Mouse (Mus musculus) right cerebral cortex, adult 2 months (tissue): ENCODE measurements around the gene Rps3a1.
"Not testable (repeated sequence)": the region's sequence is repeated elsewhere in the genome, so short reads cannot be mapped to it uniquely, and the experiment has no call there.

Experiments used
- DNase-seq, 2 experiments: peaks; one replicate each; pipeline ENCODE4 v3.0.0; 2021 to 2022; ENCODE audit warnings: low spot score in 2 of 2

Rps3a1 gene

GRCm38 (mm10) chr3:86114659-86115338 lies 27.7 kb downstream of the Rps3a1 start:
- DNase-seq: peak; percentile 17 to 33

GRCm38 (mm10) chr3:86112766-86113165 lies 29.7 kb downstream of the Rps3a1 start:
- DNase-seq: no peak

DNA sequence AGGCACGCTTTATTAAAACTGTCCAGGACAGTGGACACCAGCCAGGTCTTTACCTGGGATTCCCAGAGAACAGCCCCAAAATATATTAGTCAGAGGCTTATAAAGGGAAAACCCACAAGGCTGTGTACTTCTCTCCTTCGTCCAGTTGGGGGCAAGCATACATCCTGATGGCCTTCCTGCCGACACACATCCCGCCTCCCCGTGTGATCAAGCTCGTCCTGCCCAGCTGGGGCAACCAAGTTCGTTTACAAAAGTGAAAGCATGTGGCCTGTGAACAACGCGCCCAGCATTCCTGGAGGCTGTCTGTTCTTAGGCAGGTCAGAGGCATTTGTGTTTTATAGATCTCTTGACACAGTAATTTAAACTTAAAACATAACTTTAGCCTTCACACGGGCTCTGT lies 32.4 kb downstream of the Rps3a1 start:
- no peak for DNase-seq

- no peak for DNase-seq
These were observed 33.4 kb downstream of the Rps3a1 start for GRCm38 (mm10) chr3:86109099-86109498.

DNA sequence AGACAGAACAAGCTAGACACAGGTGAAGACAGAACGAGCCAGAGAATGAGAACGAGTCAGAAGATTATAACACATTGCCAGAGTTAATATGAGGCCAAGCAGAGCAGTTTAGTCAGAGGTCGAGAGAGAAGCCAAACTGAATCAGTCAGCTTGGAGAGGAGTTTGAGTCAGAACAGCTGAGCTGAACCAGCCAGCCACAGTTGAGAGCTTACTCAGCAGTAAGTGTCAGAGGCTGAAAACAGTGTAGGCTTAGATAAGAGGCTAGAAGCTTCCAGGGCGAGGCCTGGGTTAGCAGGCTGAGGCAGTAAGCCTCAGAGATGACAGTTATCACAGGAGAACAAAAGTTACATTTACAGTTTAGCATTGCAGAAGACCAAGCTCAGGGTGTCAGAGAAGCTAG lies 33.9 kb downstream of the Rps3a1 start:
- no peak for DNase-seq

GRCm38 (mm10) chr3:86107637-86108539 lies 34.6 kb downstream of the Rps3a1 start:
- DNase-seq: no peak

GRCm38 (mm10) chr3:86106086-86106632 lies 36.3 kb downstream of the Rps3a1 start:
- no peak for DNase-seq

DNA sequence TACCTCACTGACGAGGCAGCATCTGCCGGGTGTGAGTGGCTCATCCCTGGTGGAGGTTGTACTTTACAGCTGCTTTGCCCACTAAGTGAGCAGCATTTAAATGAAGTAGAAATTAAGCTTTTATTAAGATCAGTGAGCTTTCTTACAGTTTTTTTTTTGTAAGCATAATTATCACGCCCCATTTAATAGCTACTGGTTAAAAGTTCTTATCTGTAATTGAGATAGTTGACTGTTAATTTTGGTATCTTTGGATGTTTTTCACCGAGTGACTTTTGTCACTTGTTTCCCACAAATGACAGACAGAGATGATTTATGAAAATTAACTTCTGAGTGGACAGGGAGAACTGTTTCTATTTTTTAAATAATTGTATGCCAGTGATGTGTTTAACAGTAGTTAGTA lies 37.6 kb downstream of the Rps3a1 start:
- no peak for DNase-seq

DNA sequence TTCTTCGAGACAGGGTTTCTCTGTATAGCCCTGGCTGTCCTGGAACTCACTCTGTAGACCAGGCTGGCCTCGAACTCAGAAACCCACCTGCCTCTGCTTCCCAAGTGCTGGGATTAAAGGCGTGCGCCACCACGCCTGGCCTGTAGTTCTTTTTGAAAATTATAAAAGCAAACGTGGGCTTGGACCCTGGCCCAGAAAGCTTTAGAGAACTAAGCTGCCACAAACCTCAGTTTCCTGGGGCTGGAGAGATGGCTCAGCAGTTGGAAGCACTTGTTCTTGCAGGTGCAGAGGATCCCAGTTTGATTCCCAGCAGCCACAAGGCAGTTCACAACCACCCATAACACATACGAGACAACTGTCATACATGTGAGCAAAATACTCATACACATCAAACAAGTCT lies 38.1 kb downstream of the Rps3a1 start:
- not testable (repeated sequence) for DNase-seq

DNA sequence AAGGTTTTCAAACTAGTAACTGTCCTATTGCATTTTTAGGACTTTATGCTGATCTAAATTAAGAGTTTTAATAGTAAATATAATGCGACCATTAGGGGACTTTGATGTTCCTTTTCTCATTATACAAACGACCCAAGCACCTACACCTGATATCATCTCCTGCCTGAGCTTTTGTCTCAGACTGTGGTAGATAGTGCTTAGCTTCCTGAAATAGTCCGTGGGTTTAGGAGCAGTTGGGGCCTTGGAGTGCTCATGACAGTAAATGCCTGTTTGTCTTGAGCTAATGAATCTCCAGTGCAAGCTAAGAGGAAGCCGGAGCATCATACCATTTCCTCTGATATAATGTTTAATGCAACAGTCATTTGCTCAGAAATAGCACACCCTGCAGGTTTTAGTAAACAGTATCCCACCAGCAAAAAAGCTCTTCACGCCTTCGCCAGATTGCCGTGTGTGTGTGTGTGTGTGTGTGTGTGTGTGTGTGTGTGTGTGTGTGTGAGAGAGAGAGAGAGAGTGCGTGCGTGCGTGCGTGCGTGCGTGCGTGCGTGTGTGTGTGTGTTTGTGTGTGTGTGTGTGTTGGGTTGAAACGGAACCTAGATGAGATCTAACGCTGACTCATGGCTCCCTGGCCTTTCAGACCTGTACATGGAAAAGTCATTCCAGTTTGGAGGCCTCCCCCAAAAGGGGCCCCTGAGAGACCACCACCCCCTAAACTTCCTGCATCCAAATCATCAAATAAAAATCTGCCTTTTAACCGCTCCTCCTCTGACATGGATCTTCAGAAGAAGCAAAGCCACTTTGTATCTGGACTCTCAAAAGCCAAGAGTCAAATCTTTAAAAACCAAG lies 38.8 kb downstream of the Rps3a1 start:
- no peak for DNase-seq

GRCm38 (mm10) chr3:86101956-86102355 lies 40.5 kb downstream of the Rps3a1 start:
- no peak for DNase-seq

- no peak for DNase-seq
These were observed 48.6 kb downstream of the Rps3a1 start for GRCm38 (mm10) chr3:86093907-86094306.

DNA sequence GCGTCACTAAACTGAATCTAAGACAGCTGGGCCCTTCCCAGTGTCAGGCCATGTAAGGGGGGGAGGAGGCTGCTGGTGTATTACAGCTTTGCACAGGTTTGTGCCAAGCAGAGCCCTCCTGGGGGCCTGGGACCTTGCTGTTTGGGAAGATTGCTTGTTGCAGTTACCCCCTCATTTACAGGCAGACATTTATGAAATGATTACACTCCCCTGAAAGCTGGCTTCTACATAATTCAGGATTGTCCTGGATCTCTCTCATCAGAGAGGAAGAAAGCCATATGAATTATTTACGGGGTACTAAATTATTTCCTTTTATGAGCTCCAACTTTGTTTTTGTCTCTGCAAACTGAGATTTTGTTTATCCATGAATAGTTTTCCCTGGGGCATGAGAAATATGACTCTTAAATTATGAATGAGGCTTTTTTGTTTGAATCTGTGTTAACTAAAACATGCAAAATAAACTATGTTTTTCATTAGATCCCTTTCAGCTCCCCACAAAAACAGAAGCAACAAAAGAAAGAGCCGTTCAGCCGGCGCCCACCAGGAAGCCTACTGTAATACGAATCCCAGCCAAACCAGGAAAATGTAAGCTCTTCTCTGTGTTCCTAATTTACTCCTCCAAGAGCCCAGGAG lies 49.2 kb downstream of the Rps3a1 start:
- no peak for DNase-seq
